Mouse (Mus musculus) gonadal fat pad, adult 2 months (tissue): Measurements from ENCODE around the gene Trpc3. TPM values are rescaled to one million over a fixed set of nuclear protein-coding genes. Genes with fewer than 3 reads are reported as not detected.
"Not testable (repeated sequence)": the region's sequence is repeated elsewhere in the genome, so short reads cannot be mapped to it uniquely, and the experiment has no call there.

Source experiments
- DNase-seq: peaks from one replicate; pipeline ENCODE4 v3.0.0-alpha.2; 2012; ENCODE audit warnings: low read depth
- polyA plus RNA-seq: library from polyadenylated mRNA; depleted of rRNA; stranded (reverse); fragments of >200 nt; gene quantifications from 2 replicates; pipeline ENCODE4 v1.2.3, GENCODE M21; 2012; rRNA removed

The Trpc3 gene
- 2.2 and 2.3 TPM in 2 replicates for polyA plus RNA-seq

DNA sequence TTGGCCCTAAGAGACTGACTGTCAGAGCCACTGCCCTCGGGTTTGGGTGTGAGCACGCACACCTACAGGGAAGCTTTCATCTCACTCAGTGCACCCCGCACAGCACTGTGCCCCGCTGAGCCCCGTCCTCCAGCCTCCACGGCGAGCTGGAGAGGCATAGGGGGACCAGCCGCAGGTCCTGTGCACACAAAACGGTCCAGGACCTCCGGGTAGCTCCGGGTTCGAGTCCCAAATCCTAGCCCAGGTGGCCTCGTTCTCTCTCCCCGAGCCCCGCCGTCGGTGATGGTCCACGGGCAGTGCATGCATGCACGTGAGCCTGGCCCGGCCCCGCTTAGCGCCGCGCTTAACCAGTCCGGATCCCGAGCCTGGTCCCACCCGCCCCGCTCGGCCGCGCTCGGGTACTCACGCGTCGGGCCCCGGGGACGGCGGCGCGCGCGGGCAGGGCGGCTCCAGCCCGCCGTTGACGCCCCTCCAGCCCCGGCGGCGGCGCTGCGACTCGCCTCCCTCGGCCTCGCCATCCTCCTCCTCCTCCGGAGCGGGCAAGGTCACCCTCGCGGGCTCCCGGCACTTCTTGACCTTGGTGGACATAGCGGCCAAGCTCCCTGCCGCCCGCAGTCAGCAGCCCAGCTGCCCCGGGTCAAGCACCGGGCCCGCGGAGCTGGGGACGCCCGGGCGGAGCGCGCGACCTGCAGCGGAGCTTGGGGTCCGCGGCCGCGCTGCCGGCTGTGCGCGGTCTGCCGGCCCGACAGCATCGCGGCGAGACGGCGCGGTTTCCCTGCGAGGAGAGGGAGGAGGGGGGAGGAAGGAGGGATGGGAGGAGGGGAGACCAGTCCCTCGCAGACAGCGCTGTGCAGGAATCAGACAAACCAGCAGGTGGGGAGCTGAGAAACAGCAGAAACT is at the start of gene Trpc3:
Gene Trpc3, minus strand, starts transcription at position 776 of the 900 bp plus-strand sequence.
- DNase-seq, result no peak

DNA sequence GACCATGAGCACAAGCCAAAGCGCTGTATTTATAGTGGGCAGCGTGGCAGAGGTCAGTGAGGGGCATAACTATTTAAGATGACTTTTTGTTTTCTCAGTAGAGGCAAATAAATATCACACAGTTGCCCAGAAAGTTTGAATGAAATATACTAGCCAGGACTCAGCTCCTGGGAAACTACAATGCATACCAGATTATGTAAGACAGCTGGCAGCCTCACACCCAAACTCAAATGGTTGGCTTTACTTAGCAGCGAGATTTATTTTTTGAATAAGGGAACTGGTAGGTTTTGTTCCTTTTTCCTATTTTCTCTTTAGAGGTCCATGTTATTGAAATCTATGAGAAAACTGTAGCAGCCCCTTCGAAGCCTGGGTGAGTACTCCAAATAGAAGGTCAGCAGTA is 48.1 kb upstream of the Trpc3 start:
- no peak for DNase-seq

DNA sequence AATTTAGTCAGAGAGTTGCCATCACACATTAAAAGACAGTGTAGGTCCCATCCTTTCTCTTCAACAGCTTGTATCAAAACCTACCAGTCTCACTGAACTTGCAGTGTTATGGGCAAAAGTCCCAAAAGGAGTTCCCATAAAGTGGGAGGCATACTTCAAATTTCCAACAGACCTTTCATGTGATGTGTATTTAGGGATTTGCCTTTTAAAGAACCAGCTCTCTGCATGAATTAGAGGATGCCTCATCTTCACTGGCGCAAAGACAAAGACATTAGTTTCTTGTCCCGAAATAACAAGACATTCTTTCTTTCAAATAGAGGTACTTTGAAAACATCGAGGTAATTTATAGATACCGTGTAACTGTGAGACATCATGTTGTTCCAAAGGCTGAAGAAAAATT is 43.1 kb upstream of the Trpc3 start:
- no peak for DNase-seq

DNA sequence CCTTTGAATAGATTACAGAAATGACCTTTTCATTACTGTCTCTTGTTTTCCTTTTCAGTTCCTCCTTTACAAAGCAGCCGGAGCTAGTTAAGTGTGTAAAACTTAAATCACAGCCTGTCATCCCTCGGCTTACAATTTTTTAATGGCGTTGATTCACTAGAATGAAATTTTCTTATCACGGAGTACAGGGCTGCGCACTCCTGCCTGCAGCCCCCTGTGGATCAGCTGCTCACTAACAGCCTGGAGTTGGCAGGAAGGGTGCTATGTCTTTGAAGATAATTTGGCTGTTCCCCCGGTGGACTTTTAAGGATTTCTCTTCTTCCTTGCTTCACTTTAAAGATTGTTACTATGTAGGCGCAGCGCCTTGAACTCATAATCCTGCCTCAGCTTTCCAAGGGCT is 36.6 kb upstream of the Trpc3 start:
- DNase-seq, result no peak

DNA sequence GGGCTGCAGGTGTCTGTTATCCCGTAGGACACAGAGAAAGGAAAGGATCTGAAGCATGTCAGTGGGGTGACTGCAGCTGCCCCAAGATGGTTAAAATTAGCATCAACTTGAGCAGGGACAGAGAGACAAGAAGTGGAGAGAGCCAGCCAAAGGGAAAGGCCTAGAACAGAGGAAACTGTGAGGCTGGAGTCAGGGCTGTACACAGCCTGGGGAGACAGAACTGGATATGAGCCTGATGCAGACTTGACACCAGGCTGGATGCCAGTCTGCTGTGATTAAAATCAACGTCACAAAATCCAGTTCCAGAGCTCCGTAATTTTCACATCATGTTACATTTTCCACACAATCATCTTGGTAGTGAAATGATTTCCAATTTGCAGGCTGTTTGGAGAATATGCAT is 31.9 kb upstream of the Trpc3 start:
- no peak for DNase-seq

DNA sequence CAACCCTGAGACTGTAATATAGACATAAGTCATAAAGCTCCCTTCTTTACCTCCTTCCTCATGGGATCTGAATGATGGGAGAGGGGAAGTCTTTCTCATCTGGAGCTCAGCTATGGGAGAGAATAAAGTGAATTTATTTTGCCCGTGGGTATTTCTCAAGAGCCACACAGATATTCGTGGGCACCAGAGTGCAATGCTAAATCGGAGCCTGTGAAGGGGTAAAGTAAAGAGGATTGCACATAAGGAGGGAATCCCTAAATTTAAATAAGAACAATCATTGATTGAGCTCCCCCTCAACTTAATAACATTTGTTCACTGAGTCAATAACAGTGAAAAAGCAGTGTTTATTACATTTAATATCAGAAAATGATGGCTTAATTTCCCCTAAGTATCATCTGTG is 19.6 kb upstream of the Trpc3 start:
- no peak for DNase-seq

DNA sequence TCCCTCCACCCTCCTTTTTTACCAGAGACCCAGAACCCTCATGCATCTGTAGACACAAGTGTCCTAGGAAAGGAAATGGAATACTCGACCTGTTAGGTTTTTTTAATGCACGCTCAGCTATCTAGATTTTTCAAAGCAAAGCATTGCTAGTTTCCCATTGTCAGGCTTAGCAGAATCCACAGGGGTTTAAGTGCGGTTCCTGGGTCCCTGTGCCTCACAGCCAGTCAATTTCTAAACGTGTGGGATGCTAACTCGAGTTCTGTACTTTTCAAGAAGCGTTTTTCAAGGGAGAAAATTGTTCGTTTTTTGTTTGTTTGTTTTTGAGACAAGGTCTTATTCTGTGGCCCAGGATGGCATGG is 304 bp upstream of the Trpc3 start:
- no peak for DNase-seq

DNA sequence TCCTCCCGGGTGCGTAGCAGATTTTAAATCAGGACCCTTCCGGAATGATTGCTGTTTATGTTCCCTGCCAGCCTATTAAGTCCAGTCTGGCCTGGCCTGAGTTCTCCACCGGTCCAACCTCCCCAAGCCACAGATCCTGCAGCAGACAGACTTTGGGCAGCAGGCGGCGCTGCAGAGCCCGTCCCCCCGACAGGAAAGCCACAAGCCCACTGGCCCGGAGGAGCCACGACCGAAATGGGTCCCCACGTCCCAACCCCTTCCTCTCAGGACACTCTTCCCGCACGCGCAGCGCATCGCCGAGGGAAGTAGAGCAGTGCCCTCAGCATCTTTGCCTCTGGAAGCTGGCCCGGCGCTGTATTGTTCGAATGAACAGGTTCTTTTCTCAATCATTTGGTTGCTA is 1.1 kb downstream of the Trpc3 start:
- DNase-seq, result no peak

DNA sequence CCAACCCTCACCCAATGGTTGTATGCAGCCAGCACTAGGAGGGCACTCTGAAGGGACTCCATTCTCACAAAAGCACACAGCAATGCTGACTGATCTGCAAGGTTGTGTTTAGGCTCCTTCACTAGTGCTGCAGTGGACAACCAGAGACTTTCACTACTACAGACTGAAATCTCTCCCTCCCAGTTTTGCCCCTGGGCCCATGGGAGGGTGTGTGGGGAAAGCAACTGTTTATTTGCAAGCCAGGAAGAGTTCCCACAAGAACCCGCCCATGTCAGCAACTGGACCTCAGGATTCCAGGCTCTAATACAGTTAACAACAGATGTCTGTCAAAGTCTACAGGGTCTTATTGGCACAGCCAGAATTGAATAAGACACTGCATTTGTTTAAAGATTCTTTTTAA is 14.1 kb downstream of the Trpc3 start:
- no peak for DNase-seq

DNA sequence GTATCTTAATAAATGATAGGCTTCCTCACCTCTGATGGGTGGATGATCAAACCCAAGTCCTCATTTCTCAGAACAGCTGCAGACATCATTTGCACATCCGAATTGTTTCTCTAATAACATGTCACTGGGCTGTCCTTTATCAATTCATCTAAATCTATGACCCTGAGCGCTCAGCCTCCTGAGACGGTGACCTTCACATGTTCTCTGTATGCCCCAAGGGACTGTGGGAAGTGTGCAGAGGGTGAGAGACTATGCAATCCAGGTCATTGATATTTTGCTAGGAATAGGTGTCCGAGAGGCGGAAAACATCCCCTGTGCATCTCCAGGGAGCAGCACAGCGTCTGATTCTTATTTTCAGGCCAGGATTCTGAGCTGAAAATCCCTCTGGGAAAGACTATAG is 22.2 kb downstream of the Trpc3 start:
- no peak for DNase-seq

DNA sequence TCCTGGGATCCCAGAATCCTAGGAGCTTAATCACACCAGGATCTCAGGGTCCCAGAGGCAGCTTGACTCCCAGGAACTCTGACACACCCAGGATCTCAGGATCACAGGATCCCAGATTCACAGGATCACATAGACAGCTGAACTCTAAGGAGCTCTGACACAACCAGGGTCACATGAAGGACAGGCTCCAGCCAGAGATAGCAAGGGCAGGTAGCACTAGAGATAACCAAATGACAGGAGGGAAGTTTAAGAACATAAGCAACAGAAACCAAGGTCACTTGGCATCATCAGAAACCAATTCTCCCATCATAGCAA is 44.8 kb downstream of the Trpc3 start:
- DNase-seq, result not testable (repeated sequence)

DNA sequence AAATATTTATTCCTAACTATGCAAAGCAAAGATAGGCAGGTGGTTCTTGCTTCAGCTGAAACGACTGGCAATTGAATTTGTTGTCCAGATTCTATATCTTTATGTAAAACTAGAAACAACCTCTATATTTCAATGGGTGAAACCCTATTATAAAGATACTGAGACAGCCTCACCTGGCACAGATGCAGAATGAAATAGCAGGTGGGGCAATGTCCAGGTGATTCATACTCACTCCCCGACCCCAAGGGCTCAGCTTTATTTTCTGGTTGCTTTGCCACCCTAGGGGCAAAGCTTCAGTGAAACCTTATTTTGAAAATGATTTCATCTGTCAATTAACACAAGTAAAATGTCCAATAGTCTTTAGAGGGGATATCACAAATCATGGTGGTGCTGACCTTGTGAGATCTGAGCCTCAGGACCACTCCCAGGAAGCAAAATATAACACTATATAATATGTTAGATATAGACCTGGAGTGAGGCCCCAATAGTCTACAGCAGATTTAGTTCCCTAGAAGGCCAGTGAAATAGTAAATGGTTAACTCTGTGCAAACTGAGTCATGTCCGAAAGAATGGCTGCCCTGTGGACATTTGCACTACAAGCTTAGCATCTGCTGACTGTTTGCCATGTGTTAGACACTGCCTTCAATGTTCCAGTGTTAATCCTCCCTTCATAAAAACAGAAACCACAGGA is 45.3 kb downstream of the Trpc3 start:
- DNase-seq, result no peak

DNA sequence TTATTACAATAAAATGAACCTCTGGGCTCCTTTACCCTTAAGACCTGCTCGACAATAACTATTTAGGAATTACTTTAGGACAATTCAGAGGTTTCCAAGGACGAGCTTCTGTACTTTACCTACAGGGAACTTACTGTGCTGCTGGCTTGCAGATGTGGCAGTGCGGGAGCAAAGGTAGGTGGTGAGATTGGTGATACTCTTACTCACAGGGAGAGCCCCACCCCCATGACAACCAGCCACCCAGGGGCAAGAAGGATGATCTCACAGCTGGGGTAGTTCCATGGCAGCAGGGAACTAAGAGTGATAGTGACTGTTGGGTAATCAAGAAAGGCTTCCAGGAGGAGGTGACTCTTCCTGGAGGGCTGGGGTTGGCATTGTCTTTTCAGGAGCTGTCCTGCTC is 46.6 kb downstream of the Trpc3 start:
- DNase-seq, result no peak

DNA sequence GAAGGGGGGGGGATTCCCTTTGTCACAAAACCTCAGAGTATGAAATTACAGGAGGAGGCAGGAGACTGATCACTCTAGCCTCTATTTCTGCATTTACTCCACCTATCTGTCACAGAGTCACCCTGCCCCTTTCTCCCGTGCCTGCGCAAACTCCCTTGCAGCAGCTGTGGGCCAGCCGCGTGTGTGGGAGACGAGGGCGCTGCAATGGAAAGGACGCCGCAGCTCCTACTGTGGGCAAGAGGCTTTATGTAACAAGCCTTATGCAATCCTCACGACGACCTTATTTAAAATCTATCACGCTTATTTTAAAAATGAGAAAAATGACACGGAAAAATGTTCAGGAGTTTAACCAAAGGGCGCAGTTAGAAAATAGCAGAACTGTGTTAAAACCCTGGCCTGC is 47.2 kb downstream of the Trpc3 start:
- no peak for DNase-seq

DNA sequence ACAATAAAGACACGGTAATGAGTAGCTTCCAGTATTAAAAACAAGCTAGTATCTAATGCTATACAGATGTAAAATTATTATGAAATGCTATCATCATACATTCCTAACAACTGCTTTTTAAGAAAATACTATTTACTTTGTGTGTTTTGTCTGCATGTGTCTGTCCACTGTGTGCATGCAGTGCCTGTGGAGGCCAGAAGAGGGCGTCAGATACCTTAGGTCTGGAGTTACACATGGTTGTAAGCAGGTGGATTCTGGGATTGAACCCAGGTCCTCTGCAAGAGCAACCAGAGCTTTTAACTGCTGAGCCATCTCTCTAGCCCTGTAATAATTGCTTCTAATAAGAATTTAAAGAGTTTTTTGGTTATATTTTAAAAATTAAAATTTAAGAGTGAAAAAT is 49.2 kb downstream of the Trpc3 start:
- no peak for DNase-seq

DNA sequence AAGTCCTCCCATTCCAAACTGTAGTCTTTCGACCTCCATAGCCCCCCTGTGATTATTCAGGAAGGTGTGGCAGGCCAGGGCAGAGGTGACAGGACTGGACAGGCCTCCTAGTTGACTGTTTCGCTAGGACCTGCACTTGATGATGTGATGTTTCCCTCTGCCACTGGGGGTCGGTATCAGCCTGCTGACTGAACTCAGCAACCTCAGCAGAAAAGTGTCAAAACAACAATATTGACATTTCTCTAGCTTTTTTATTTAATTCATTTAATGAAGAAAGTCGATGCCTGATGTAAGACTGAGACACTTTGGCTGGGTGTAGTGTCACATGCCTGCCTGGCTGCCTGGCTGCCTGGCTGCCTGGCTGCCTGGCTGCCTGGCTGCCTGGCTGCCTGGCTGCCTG is 54.5 kb downstream of the Trpc3 start:
- DNase-seq, result no peak

DNA sequence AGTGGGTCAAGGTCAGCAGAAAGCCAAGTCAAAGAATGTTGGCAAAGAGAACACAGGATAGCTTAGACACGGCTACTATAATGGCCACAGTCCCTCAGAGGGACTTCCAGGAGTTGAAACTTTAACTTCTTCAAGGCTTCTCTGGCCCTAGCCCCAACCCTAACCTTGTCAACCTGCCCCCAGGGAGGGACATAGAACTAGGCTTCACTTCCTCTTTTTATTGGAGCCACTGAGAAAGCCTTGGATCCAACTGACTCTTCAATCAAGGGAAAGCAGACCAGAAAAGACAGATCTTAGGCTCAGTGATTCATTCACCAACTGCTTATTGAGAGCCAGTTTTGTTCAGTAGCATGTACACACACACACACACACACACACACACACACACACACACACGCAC is 63.2 kb downstream of the Trpc3 start:
- no peak for DNase-seq

DNA sequence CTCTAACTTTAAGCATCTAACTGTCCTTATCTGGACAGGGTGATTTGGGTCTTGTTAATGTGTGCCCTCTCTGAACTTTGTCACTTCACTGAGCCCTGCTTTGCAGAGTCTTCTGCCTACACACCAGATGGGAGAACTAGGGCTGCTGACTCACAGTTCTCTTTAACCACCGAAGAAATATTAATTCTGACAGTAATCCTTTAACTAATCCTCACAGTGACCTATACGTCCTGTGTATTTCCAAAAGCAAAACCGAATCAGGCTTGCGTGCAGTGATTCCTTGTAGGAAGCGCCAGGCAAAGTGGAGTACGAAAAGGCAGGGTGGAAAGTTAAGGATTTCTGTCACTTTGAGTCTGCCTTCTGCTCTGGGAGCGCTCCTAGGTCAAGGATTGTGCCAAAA is 71.8 kb downstream of the Trpc3 start:
- DNase-seq, result no peak

DNA sequence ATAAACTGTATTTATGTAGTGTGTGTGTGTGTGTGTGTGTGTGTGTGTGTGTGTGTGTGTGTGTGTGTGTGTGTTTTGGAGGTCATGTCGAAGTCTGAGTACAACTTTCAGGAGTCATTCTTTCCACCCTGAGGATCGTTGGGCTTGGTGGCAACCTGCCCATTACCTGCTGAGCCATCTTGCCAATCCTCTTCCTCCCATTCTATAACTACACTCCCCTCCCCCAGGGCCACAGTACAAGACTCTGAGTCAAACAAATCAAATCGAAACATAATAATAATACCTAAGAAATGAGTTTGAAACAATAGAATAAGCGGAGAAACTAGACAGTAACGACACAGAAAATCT is 76.1 kb downstream of the Trpc3 start:
- no peak for DNase-seq

DNA sequence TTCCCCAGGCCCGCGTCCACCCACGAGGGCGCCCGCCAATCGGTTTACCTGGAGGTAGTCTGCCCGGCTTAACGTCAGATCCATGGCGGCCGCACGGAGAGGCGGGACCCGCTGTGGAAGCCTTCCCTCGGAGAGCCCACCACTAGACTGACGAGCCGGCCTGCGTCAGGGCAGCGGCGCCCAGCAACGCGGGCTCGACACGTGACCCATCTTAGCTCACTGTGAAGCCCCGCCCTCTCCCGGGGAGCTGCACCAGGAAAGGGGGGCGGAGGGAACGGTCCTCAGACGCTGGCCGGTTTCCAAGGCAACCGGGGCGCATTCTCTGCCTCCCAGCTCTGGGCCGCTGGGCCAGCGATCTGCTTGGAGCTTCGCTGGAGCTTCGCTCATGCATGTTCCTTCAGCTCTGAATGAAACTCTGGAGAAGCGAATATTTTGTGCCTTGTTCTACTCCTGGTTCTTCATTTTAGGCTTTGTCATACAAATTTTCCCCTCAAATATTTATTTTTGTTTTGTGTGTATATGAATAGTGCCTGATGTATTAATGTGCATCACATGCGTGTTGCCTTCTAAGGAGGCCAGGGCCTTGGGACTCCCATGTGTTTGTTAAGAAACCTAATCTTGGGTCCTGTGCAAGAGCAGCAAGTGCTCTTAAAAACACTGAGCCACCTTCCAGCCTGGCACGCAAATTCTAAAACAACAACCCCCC is 76.6 kb downstream of the Trpc3 start, which contains the start of gene Bbs7:
Gene Bbs7, minus strand, starts transcription at position 276 of the 706 bp plus-strand sequence.
- peak; percentile 3 for DNase-seq

DNA sequence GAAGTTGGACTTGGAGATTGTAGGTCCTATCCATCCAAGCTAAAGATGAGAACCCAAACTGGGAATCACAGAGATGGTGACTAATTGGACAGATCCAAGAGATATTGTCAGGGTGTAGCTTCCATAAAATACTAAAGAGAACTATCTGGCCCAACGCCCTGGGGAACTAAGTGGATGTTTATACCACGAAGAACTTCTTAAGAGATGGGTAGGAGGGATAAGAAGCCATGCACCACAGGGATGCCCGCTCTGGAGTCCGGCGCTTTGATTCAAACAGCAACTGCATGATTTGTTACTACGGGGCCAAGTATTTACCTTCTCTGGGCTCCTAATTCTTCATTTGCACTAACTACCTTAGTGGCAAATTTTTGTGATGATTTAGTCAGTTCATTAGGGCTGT is 77.3 kb downstream of the Trpc3 start:
- DNase-seq, result no peak

DNA sequence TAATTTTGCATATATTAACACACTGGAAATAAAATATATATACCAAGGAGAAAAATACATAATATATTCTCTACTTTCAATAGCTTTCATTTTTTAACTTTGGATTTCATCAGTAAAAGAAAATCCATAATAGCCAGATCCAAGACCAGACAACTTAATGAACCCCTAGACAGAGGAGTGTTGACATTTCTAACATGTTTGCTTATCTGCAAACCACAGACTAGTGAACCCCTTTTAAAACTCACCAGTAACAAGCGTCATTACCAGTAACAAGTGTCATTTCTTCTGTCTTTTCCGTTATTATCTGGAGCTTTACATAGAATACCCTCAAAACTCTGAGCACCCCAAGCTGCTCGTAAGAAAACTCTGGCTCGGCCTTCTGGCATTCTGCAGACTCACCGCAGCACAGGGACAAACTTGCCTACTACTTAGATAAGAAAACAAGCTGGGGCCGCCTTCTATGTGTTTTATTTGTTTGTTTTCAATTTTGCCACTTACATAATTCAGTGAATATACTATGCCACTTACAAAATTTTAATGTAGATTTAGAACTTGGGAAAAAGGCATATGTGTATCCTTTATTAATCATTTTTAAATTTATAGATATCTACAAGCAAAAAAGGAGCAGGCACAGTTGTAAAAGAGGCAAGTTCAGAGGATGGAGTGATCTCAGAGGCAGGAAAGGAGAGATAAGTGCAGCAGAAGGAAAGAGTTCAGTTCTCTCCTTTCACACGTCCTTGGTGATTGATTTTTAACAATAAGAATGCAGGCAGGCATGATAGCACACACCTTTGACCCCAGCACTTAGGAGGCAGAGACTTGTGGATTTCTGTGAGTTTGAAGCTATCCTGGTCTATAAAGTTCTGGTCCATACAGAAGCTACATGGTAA is 83.8 kb downstream of the Trpc3 start:
- DNase-seq, result no peak
